Mouse (Mus musculus) kidney, adult 8-10 months (tissue): ENCODE measurements around the gene Zfhx3.

Experiments
- DNase-seq, 2 experiments: peaks; one replicate each; pipeline ENCODE4 v3.0.0; 2022

The Zfhx3 gene

GRCm38 (mm10) chr8:108901208-108901607 lies 958.8 kb downstream of the Zfhx3 start:
- DNase-seq, result no peak

GRCm38 (mm10) chr8:108903550-108903949 lies 961.1 kb downstream of the Zfhx3 start:
- DNase-seq, result no peak

- DNase-seq, result no peak
Measured at GRCm38 (mm10) chr8:108904288-108904971, 962.0 kb downstream of the Zfhx3 start.

GRCm38 (mm10) chr8:108908066-108908465 lies 965.6 kb downstream of the Zfhx3 start:
- DNase-seq, result no peak

GRCm38 (mm10) chr8:108908540-108908939 lies 966.1 kb downstream of the Zfhx3 start:
- no peak for DNase-seq

- no peak for DNase-seq
Measured at GRCm38 (mm10) chr8:108909035-108909434, 966.6 kb downstream of the Zfhx3 start.

GRCm38 (mm10) chr8:108909455-108909854 lies 967.0 kb downstream of the Zfhx3 start:
- no peak for DNase-seq

GRCm38 (mm10) chr8:108910843-108911242 lies 968.4 kb downstream of the Zfhx3 start:
- no peak for DNase-seq

GRCm38 (mm10) chr8:108911511-108911910 lies 969.1 kb downstream of the Zfhx3 start:
- peak; percentile 62 to 86 for DNase-seq

GRCm38 (mm10) chr8:108912998-108913397 lies 970.6 kb downstream of the Zfhx3 start:
- no peak for DNase-seq

- DNase-seq, result peak in 1 of 2 experiments; percentile 12
Measured at GRCm38 (mm10) chr8:108915425-108915824, 973.0 kb downstream of the Zfhx3 start.

GRCm38 (mm10) chr8:108915876-108916275 lies 973.4 kb downstream of the Zfhx3 start:
- peak in 1 of 2 experiments; percentile 48 for DNase-seq

GRCm38 (mm10) chr8:108920151-108920550 lies 977.7 kb downstream of the Zfhx3 start:
- no peak for DNase-seq

GRCm38 (mm10) chr8:108923161-108923560 lies 980.7 kb downstream of the Zfhx3 start:
- no peak for DNase-seq

GRCm38 (mm10) chr8:108924526-108924925 lies 982.1 kb downstream of the Zfhx3 start:
- no peak for DNase-seq

GRCm38 (mm10) chr8:108926106-108926505 lies 983.7 kb downstream of the Zfhx3 start:
- DNase-seq, result no peak

GRCm38 (mm10) chr8:108930635-108931034 lies 988.2 kb downstream of the Zfhx3 start:
- DNase-seq, result no peak

GRCm38 (mm10) chr8:108931837-108932236 lies 989.4 kb downstream of the Zfhx3 start:
- peak in 1 of 2 experiments; percentile 5 for DNase-seq

- DNase-seq, result no peak
Measured at GRCm38 (mm10) chr8:108932729-108933128, 990.3 kb downstream of the Zfhx3 start.

- DNase-seq, result no peak
Measured at GRCm38 (mm10) chr8:108935834-108936694, 993.6 kb downstream of the Zfhx3 start.

- no peak for DNase-seq
Measured at GRCm38 (mm10) chr8:108936695-108937448, 994.4 kb downstream of the Zfhx3 start.

- DNase-seq, result no peak
Measured at GRCm38 (mm10) chr8:108937904-108938455, 995.5 kb downstream of the Zfhx3 start.

GRCm38 (mm10) chr8:108942686-108943085 lies 1000.2 kb downstream of the Zfhx3 start:
- DNase-seq, result no peak
